Mouse (Mus musculus) kidney, embryonic 16.5 days (tissue): ENCODE measurements around the gene Dph2. TPM values are rescaled to one million over a fixed set of nuclear protein-coding genes. Genes with fewer than 3 reads are reported as not detected.

Source experiments
- ATAC-seq: fragments of 200-750 bp; cut with Nextera tagmentation; 2 replicates; pipeline ENCODE4 v1.8.0; 2017; ENCODE audit warnings: moderate TSS enrichment; ENCODE audit not compliant: low FRiP score, low TSS enrichment
- H3K27ac ChIP-seq: fragments of 300-500 bp; sonication (generic); 2 replicates; pipeline ENCODE4 v1.5.1; 2014; ENCODE audit warnings: low read length
- H3K27me3 ChIP-seq: fragments of 300-500 bp; sonication (generic); 2 replicates; pipeline ENCODE4 v1.6.1; 2014; ENCODE audit warnings: low read length, control low read depth, mixed read lengths; ENCODE audit not compliant: insufficient read depth
- H3K36me3 ChIP-seq: fragments of 300-500 bp; sonication (generic); 2 replicates; pipeline ENCODE4 v1.6.1; 2014; ENCODE audit warnings: low read length, control low read depth, mixed read lengths; ENCODE audit not compliant: insufficient read depth
- H3K4me1 ChIP-seq: fragments of 300-500 bp; sonication (generic); 2 replicates; pipeline ENCODE4 v1.6.1; 2014; ENCODE audit warnings: low read length, control low read depth, mixed read lengths; ENCODE audit not compliant: insufficient read depth
- H3K4me2 ChIP-seq: fragments of 300-500 bp; sonication (generic); replicated peaks from 2 replicates; pipeline ENCODE4 v1.6.1; 2014; ENCODE audit warnings: low read depth, low read length
- H3K4me3 ChIP-seq: fragments of 300-500 bp; sonication (generic); 2 replicates; pipeline ENCODE4 v1.5.1; 2014; ENCODE audit warnings: mild to moderate bottlenecking, low read length
- H3K9ac ChIP-seq: fragments of 300-500 bp; sonication (generic); replicated peaks from 2 replicates; pipeline ENCODE4 v1.6.1; 2014; ENCODE audit warnings: low read length
- H3K9me3 ChIP-seq: fragments of 300-500 bp; sonication (generic); 2 replicates; pipeline ENCODE4 v1.6.1; 2016; ENCODE audit warnings: low read length, control low read depth
- WGBS: fragments of 180-500 bp; shearing (Covaris S2); extraction: QIAGEN DNeasy Blood & Tissue Kit; methylation state at CpG from one replicate; pipeline ENCODE4 v1.1.7; 2014; 5-methylcytosine and 5-hydroxymethylcytosine counted together
- polyA plus RNA-seq: library from polyadenylated mRNA; unstranded; fragments of >200 nt; fragmentation: Nextera tagmentation; extraction: Ambion mirVana; gene quantifications from 2 replicates; pipeline ENCODE4 v1.2.1, GENCODE M21; 2015

Dph2 gene
- polyA plus RNA-seq, 1 experiment from 2014 or later: 22.1 TPM

DNA sequence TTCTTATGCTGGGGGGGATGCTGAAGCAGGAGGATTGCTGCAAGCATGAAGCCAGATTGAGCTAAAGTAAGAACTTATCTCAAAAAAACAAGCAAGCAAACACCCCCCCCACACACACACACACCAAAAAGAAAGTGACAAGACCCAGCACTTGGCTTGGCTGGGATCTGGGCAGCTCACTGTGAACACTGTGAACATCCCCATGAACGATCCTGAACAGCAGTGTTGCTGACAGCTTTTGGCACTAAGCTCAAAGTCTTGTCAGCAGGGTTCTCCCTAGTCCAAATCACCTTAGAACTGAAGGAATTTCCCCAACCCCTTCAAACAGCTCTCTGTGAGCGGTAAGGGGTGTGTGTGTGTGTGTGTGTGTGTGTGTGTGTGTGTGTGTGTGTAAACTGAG is 31.6 kb upstream of the Dph2 start:
- H3K27me3 ChIP-seq: peaks cover 33% of the 10 kb centered on the region
- no peak overlapping the region for H3K4me2 ChIP-seq
- H3K9ac ChIP-seq: no peak overlapping the region
- no peaks in the 10 kb centered on the region for H3K9me3 ChIP-seq
- H3K4me3 ChIP-seq: no peak overlapping the region
- no peak for ATAC-seq
- 65% methylated on average over 2 of the region's 2 CpGs for WGBS
- no peak overlapping the region for H3K27ac ChIP-seq
- H3K36me3 ChIP-seq: no peaks in the 10 kb centered on the region
- H3K4me1 ChIP-seq: peaks cover 13% of the 10 kb centered on the region

- H3K9ac ChIP-seq: no peak overlapping the region
- H3K4me1 ChIP-seq: peaks cover 3% of the 10 kb centered on the region
- H3K27me3 ChIP-seq: peaks cover 13% of the 10 kb centered on the region
- H3K27ac ChIP-seq: no peak overlapping the region
- 86% methylated on average over 2 of the region's 2 CpGs for WGBS
- no peak overlapping the region for H3K4me3 ChIP-seq
- H3K9me3 ChIP-seq: no peaks in the 10 kb centered on the region
- no peak overlapping the region for H3K4me2 ChIP-seq
- no peaks in the 10 kb centered on the region for H3K36me3 ChIP-seq
- ATAC-seq: no peak
Measured at GRCm38 (mm10) chr4:117921358-117921757, 29.5 kb upstream of the Dph2 start.

DNA sequence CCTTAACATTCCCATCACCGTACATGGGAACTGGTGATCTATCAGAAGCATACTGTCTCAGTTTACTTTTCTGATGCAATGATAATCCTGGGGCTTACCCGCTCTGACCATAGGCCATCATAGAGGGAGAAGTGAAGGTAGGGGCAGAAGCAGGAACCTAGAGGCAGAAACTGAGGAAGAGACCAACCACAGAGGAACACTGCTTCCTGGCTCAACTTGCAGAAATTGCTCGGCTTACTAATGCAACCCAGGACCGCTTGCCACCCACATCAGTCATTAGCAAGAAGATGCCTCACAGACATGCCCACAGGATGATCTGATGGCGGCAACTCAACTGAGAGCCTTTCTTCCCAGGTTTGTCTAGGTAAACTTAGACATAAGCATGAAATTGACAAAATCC is 26.9 kb upstream of the Dph2 start:
- H3K4me1 ChIP-seq: peaks cover 16% of the 10 kb centered on the region
- H3K36me3 ChIP-seq: no peaks in the 10 kb centered on the region
- H3K4me2 ChIP-seq: no peak overlapping the region
- WGBS: 87% methylated on average over 5 of the region's 5 CpGs
- no peak for ATAC-seq
- H3K9ac ChIP-seq: no peak overlapping the region
- H3K9me3 ChIP-seq: no peaks in the 10 kb centered on the region
- no peak overlapping the region for H3K27ac ChIP-seq
- no peak overlapping the region for H3K4me3 ChIP-seq
- no peaks in the 10 kb centered on the region for H3K27me3 ChIP-seq

GRCm38 (mm10) chr4:117918261-117918660 is 26.4 kb upstream of the Dph2 start:
- 68% methylated on average over 3 of the region's 3 CpGs for WGBS
- no peak overlapping the region for H3K4me3 ChIP-seq
- peaks cover 21% of the 10 kb centered on the region for H3K4me1 ChIP-seq
- no peak for ATAC-seq
- no peaks in the 10 kb centered on the region for H3K36me3 ChIP-seq
- no peaks in the 10 kb centered on the region for H3K27me3 ChIP-seq
- no peak overlapping the region for H3K4me2 ChIP-seq
- no peaks in the 10 kb centered on the region for H3K9me3 ChIP-seq
- H3K27ac ChIP-seq: no peak overlapping the region
- no peak overlapping the region for H3K9ac ChIP-seq

- Histone ChIP-seq H3K4me2 (no peak overlapping the region), H3K27me3 (no peaks in the 10 kb centered on the region), H3K27ac (no peak overlapping the region), H3K36me3 (no peaks in the 10 kb centered on the region), H3K4me1 (peaks cover 25% of the 10 kb centered on the region), H3K9me3 (no peaks in the 10 kb centered on the region), H3K9ac (no peak overlapping the region), H3K4me3 (no peak overlapping the region)
- ATAC-seq: no peak
- 87% methylated on average over 4 of the region's 4 CpGs for WGBS
Measured at GRCm38 (mm10) chr4:117917847-117918246, 26.0 kb upstream of the Dph2 start.

GRCm38 (mm10) chr4:117917402-117917801 is 25.6 kb upstream of the Dph2 start:
- no peak for ATAC-seq
- Histone ChIP-seq H3K4me1 (peaks cover 28% of the 10 kb centered on the region), H3K36me3 (no peaks in the 10 kb centered on the region), H3K27me3 (no peaks in the 10 kb centered on the region), H3K9me3 (no peaks in the 10 kb centered on the region), H3K9ac (no peak overlapping the region), H3K27ac (no peak overlapping the region), H3K4me3 (no peak overlapping the region), H3K4me2 (no peak overlapping the region)
- WGBS: 79% methylated on average over 4 of the region's 4 CpGs

DNA sequence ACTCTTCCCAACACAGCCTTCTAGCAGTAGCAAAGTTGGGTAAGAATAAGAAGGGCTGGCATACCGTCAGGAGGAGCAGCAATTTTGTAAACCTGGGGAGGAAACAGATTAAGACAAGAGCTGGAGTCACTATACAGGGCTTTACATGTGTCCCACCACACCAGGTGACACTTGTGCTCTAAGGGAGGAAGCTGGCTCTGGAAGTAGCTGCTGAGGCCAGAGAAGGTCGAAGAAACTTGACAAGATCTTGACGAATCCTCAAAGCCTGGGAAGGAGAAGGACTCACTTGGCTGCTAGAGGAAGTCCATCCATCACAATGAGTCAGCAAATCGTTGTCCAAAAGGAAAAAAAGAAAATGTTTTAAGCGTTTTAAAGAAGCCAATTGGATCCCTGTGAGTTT is 24.6 kb upstream of the Dph2 start:
- peaks cover 28% of the 10 kb centered on the region for H3K4me1 ChIP-seq
- 72% methylated on average over 5 of the region's 5 CpGs for WGBS
- H3K4me2 ChIP-seq: peak overlapping the region; percentile 99; the same call in 1 of the 2 replicates
- peaks cover 7% of the 10 kb centered on the region for H3K36me3 ChIP-seq
- no peak for ATAC-seq
- no peak overlapping the region for H3K4me3 ChIP-seq
- H3K9ac ChIP-seq: peak overlapping the region; percentile 85; the same call in 1 of the 2 replicates
- H3K9me3 ChIP-seq: no peaks in the 10 kb centered on the region
- H3K27me3 ChIP-seq: no peaks in the 10 kb centered on the region
- no peak overlapping the region for H3K27ac ChIP-seq

DNA sequence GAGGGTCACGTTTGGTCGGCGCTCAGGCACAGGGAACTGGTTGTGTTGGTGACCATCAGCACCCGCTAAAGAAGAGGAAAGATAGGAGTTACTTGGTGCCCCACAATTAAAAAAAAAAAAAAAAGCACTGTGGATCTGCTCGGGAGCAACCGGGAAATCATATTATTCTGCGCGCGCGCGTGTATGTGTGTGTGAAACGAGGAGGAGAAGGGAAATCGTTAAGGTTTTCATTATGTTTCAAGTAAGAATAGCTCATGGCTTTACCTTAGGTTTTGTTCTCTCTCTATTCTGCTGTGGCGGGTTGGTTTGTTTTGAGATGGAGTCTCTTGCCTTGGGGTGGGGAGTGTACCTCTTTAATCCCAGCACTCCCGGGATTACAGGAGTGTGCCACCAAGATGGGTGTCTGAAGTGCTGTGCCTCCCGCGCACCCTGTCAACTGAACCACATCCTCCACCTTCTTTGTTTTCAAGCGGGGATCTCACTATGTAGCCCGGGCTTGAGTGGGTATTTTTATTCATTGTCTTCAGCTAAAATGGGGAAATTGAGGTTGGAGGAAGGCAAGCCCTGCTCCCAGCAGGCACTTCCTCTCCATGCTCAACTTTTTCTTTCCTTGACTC is 23.8 kb upstream of the Dph2 start:
- no peaks in the 10 kb centered on the region for H3K9me3 ChIP-seq
- peak overlapping the region; percentile 87 for H3K4me3 ChIP-seq
- peaks cover 28% of the 10 kb centered on the region for H3K4me1 ChIP-seq
- peak overlapping the region; percentile 85 for H3K9ac ChIP-seq
- H3K27me3 ChIP-seq: no peaks in the 10 kb centered on the region
- H3K27ac ChIP-seq: peak overlapping the region; percentile 22; the same call in 1 of the 2 replicates
- no peak for ATAC-seq
- H3K4me2 ChIP-seq: peak overlapping the region; percentile 99
- peaks cover 12% of the 10 kb centered on the region for H3K36me3 ChIP-seq
- 1% methylated on average over 19 of the region's 19 CpGs for WGBS

DNA sequence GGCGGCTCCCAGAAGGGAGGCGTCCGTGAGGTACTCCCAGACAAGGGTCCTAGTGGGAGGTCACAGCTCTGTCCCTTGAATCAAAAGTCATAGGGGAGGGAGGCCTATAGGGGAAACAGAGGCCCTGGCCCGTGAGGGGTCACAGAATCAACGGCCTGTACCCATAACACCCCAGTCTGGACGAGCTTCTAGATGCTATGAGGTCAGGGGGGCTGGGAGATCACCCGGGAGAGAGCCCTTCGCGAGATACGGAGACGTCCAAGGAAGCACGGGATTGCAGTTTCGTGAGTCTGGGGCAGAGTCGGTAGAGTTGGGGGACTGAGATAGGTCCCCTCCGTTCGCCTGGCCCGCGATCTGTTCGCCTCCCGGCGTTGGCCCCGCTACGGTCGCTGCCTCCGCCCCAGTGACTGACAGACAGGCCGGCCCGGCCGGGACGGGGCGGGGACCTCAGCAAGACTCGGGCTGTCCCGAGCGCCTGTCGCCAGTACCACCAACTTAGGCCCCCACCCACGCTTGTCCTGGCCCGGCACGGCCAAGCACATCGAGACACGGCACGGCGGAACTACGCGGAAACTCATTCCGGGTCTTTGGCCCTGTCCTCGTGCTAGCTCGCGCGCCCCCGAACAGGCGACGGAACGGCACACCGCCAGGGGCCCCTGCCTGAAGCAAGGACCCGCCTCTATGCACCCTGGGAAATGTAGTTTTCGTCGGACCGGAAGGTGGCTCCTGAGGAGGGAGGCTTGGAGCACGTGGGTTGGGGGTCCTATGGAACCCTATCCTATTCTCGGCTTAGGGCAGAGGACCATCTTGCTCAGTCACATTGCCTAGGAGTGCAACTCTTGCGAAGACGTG is 23.0 kb upstream of the Dph2 start, which contains the start of gene Ipo13:
Gene Ipo13 (minus strand): TSS at position 409 of the 852 bp plus-strand sequence.
- peak within 1 kb of the TSS; percentile 85 for H3K9ac ChIP-seq
- peak within 1 kb of the TSS; percentile 63 for H3K27ac ChIP-seq
- H3K4me1 ChIP-seq: peaks cover 28% of the 10 kb centered on the region
- H3K27me3 ChIP-seq: no peaks in the 10 kb centered on the region
- peak; percentile 95 for ATAC-seq
- no peaks in the 10 kb centered on the region for H3K9me3 ChIP-seq
- 0% methylated on average over 61 of the region's 61 CpGs for WGBS
- H3K4me3 ChIP-seq: peak within 1 kb of the TSS; percentile 87
- H3K4me2 ChIP-seq: peak within 1 kb of the TSS; percentile 99
- H3K36me3 ChIP-seq: peaks cover 12% of the 10 kb centered on the region

DNA sequence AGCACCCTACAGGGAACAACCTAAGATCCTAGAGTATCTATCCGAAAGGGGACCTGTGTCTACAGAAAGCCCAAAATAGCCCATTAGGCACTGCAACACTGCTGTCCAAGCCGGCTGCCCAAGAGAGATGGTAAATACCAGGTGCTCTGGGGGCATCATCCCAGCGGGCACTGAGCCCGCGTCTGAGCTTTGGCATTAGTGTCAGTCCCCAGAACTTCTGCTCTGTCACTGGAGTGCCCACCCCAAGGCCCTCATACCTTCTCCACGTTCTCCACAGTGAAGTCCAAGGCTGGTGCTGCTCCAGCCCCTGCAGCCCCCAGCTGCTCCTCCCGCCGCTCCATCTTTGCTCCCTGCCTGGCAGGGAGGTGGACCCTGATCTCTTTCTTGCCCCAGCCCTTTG is 22.2 kb upstream of the Dph2 start:
- ATAC-seq: peak; percentile 14
- peak overlapping the region; percentile 85 for H3K9ac ChIP-seq
- H3K4me2 ChIP-seq: peak overlapping the region; percentile 99
- peaks cover 12% of the 10 kb centered on the region for H3K36me3 ChIP-seq
- peaks cover 29% of the 10 kb centered on the region for H3K4me1 ChIP-seq
- peak overlapping the region; percentile 87 for H3K4me3 ChIP-seq
- 17% methylated on average over 8 of the region's 8 CpGs for WGBS
- no peaks in the 10 kb centered on the region for H3K27me3 ChIP-seq
- H3K9me3 ChIP-seq: no peaks in the 10 kb centered on the region
- no peak overlapping the region for H3K27ac ChIP-seq
